Mouse (Mus musculus) telencephalon, adult 2 months (tissue): Measurements from ENCODE around the gene Slc5a10.
"Not testable (repeated sequence)": the region's sequence is repeated elsewhere in the genome, so short reads cannot be mapped to it uniquely, and the experiment has no call there.

ENCODE experiments used
- DNase-seq: peaks from one replicate; pipeline ENCODE4 v3.0.0-alpha.2; 2011; ENCODE audit warnings: low read depth, low spot score

The Slc5a10 gene

DNA sequence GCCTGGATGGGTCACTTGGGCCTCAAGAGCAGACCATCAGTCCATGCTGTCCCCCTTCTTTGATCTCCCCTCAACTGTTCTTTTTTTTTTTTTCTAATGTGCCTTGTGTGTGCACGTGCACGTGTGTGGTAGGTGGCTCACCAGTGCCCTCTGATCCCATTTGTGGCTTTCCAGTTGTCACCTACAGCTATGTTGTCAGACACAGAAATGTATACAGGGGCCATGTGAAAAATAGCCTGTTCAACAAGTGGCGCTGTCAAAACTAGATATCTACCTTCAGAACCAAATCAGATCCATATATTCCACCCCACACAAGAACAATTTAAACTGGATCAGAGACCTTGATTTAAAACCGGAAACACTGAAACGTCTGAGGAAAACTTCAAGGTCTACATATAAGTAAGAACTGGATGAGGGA lies 71.5 kb downstream of the Slc5a10 start:
- DNase-seq: no peak

DNA sequence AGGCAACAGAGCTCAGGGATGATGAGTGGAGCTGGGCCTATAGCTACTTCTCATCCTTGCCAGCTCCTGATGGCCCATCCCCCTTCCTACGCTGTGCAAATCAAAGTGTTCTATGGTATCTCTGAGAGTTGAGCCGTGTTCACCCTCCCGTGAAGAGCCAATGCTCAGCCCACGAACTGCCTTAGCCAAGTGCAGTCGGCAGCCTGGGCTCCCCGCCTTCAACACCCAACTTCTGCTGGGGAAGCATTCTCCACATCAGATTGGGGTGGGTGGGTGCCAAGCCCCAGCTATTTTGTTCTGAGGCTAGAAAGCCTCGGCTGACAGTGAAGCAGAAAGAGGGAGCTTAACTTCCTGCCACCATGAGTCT lies 71.9 kb downstream of the Slc5a10 start:
- peak; percentile 67 for DNase-seq

- DNase-seq: no peak
Measured at GRCm38 (mm10) chr11:61647956-61648748, 72.5 kb downstream of the Slc5a10 start.

DNA sequence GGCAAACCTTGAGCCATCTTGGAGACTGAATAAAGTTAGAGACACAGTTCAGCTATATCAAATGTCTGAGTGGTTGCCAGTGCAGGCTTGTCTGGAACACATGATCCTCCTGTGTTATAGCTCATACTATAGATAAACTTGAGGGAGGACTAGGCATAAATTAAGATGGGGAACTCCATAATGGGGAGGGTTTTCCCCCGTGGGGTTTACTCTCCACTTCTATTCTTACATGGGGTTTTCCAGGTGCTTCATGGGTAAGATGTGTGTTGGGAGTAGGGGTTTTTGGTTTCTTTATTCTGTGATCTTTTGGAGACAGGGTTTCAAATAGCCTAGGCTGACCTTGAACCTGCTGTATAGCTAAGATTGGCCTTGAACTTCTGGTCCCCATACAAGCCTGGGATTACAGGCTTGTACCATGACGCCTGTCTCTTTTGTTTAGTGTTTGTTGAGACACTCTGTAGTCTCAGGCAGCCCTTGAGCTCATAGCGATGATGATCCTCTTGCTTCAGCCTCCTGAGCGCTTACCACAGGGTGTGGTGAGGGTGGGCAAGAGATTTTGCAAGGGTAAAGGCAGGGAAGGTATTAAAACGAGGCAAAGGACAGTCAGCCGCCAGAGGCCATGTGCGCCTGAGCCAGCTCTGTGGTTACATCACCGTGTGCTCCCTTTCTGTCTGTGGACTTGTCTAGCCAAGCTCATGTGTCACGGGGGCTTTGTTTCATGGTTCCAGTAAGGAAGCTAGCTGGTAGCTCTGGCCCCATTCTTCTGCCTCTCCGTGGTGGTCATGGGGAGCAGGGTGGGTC lies 73.3 kb downstream of the Slc5a10 start:
- no peak for DNase-seq

GRCm38 (mm10) chr11:61646499-61647039 lies 74.1 kb downstream of the Slc5a10 start:
- no peak for DNase-seq

GRCm38 (mm10) chr11:61645357-61645857 lies 75.2 kb downstream of the Slc5a10 start:
- DNase-seq: no peak

- DNase-seq: peak; percentile 59
Measured at GRCm38 (mm10) chr11:61644576-61645326, 75.9 kb downstream of the Slc5a10 start.

DNA sequence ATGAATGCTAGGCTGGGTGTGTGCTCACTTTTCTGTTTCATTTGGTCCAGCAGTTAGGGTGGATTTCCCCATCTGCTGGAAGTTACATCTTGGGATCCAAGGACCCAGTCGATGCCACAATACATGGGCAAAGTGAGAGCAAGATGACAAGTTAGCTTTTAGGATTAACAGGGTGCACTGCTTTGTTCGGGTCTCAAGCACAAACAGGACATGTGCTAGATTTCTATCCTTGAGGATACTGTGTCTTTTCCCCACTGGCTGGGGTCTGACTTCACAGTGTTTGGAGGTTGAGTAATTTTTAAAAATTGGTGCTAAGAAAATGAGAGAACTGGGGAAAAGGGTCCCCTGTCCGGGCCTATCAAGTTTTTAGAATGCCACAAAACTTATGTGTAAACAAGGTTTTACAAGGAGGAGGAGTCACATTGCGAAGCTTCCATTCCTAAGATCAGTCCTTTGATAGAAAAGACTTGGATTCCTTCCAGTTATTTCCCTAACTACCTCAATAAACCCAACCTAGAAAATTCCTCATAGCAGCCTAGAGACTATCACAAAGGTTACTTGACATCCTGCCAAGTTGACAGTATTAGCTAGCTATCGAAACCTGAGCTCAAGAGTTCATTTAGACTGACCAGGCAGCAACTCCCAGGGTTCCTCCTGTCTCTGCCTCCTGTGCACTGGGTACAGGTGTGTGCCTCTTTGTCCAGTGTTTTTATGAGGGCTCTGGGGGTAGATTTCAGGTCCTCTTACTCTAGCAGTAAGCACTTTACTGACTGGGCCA lies 77.3 kb downstream of the Slc5a10 start:
- no peak for DNase-seq

- no peak for DNase-seq
Measured at GRCm38 (mm10) chr11:61642106-61642505, 78.5 kb downstream of the Slc5a10 start.

GRCm38 (mm10) chr11:61640585-61640984 lies 80.0 kb downstream of the Slc5a10 start:
- DNase-seq: not testable (repeated sequence)

- no peak for DNase-seq
Measured at GRCm38 (mm10) chr11:61639601-61640177, 80.9 kb downstream of the Slc5a10 start.

- DNase-seq: no peak
Measured at GRCm38 (mm10) chr11:61638764-61639536, 81.7 kb downstream of the Slc5a10 start.

DNA sequence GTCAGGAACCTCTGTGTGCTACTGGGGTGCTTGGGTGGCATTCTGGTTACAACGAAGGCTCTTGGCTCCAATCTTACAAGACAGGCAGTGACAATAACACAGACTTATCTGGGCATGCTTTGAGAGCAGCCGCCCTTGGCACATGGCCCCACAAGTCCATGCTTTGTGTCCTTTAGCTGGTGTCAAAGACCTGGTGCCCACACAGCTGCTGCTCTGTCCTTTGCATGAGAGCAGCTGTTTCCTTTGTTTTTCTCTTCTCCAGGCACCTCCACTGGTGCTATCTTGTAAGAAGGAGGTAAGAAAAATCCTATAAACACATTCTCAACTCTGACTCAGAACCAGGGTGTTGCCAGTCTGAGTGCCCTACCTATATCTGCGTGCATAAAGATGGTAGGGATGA lies 82.8 kb downstream of the Slc5a10 start:
- DNase-seq: no peak

- DNase-seq: no peak
Measured at GRCm38 (mm10) chr11:61637413-61637812, 83.2 kb downstream of the Slc5a10 start.

DNA sequence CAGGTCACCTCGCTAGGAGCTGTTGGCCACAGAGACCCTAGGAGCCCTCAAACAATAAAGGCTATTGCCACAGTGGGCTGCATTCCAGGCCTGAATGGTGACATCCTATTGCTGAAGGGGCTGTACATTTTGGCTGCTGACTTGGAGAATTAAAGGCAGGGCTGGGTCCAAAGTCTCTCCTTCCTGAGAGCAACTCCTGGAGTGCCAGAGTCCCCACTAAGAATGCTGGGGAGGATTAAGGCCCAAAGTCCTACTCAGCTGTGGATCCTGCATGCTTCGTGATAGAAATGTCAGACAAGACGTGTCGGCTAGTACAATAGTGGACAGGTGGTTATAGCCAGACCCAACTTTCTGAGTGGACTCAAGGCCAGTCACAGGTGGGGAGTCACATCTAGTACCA lies 84.3 kb downstream of the Slc5a10 start:
- DNase-seq: not testable (repeated sequence)

DNA sequence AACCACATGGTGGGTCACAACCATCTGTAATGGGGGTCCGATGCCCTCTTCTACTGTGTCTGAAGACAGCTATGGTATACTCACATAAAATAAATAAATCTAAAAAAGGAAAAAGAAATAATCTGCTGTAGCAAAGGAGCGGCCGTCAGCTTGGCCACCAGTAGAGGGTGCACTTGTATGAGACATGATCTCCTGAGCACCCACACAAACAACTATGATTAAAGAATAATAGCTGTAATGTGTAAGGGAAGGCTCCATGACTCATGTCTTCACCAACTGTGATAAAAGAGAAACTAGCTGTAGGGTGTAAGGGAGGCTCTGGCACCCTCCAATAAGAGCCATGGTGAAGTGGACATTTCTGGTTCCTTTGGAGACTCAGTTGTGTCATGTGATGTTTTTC lies 91.0 kb downstream of the Slc5a10 start:
- DNase-seq: no peak

GRCm38 (mm10) chr11:61626509-61626908 lies 94.1 kb downstream of the Slc5a10 start:
- DNase-seq: no peak

DNA sequence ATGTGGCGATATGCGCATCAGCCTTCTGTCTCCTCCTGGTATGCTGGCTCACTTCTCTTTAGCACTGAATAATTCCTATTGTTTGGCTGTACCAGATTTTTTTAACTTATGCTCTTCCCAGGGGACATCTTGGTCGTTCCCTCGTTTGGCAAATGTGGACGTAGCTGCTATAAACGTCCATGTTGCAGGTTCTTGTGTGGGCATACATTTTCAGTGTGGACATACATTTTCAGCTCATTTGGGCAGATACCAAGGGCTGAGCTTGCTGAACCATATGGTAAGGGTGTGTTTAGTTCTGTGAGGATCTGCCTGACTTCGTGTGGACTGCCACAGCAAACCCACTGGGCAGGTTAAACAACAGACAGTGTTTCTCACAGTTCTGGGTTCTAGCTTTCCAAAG lies 95.5 kb downstream of the Slc5a10 start:
- peak; percentile 73 for DNase-seq
